Mouse (Mus musculus) cerebellum, adult 11-12 months (tissue): ENCODE results near the gene Spib.
A peak's percentile ranks its signal among the peaks of the same experiment; 100 is the strongest.

ENCODE experiments used
- DNase-seq: peaks from one replicate; pipeline ENCODE4 v3.0.0; 2022

Spib gene

GRCm38 (mm10) chr7:44524502-44524901 is 7.4 kb downstream of the Spib start, which contains the start of gene Mybpc2:
Gene Mybpc2, minus strand, starts transcription at chr7:44524656.
- no peak for DNase-seq

- DNase-seq = no peak
These were observed 8.8 kb downstream of the Spib start for GRCm38 (mm10) chr7:44523056-44523455.

- DNase-seq = no peak
These were observed 10.2 kb downstream of the Spib start for GRCm38 (mm10) chr7:44521710-44522109.

DNA sequence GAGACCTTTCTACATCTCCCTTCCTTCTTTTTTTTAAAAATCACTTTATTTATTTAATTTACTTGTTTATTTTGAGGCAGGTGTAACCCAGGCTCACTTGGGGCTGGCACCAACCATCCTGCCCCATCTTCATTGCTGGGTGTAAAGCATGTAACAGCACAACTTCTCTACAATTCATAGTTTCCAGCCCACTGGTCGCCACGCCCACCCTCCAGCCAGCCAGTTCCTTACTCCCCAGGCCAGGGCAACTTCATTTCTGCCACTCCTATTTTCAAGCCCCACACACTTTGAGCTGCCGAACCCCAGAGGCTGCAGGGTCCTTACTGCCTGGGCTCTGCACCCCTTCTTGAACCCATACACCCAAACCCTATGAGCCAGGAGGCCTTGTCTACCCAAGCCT is 10.9 kb downstream of the Spib start:
- no peak for DNase-seq

GRCm38 (mm10) chr7:44519240-44519913 is 12.5 kb downstream of the Spib start:
- DNase-seq = no peak

- no peak for DNase-seq
These were observed 24.4 kb downstream of the Spib start for GRCm38 (mm10) chr7:44507491-44507890.

DNA sequence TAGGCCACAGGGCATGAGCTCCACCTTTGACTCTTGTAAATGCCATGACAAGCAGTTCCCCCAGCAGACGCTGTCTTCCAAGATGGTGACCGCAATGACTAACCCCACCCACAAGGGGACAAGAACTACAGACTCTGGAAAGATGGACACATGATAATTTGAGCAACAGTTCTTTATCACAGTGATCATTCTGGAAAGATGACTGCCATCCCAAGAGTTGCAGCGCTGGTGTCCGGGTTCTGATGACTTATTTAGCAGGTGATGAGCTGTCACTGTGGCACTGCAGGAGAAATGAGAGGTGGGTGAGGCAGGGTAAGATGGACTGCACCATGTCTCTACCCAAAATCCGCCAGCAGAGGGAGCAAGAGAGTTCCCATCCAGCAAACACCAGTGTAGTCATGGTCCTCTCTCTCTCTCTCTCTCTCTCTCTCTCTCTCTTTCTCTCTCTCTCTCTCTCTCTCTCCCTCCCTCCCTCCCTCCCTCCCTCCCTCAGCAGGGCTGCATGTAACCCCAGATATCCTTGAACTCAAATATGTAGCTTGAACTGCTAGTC is 30.2 kb downstream of the Spib start:
- peak; percentile 64 for DNase-seq

DNA sequence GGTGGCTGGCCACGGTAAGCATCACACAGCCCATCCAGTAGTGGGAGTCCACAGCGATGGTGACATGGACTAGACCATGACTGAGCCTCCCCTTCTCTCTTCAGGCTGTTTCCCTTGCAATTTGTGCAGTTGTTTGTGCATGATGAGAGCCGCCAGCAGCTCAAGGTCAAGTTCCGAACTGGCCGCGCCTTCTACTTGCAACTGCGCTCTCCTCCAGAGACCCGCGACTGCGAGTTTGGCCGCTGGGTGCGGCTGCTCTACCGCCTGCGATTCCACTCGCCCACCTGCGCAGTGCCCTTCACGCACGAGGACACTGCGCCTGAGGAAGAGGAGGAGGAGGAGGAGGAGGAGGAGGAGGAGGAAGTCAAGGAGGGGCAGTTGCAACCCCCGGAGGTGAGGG is 31.8 kb downstream of the Spib start:
- DNase-seq = no peak

- no peak for DNase-seq
These were observed 32.9 kb downstream of the Spib start for GRCm38 (mm10) chr7:44498922-44499321.

DNA sequence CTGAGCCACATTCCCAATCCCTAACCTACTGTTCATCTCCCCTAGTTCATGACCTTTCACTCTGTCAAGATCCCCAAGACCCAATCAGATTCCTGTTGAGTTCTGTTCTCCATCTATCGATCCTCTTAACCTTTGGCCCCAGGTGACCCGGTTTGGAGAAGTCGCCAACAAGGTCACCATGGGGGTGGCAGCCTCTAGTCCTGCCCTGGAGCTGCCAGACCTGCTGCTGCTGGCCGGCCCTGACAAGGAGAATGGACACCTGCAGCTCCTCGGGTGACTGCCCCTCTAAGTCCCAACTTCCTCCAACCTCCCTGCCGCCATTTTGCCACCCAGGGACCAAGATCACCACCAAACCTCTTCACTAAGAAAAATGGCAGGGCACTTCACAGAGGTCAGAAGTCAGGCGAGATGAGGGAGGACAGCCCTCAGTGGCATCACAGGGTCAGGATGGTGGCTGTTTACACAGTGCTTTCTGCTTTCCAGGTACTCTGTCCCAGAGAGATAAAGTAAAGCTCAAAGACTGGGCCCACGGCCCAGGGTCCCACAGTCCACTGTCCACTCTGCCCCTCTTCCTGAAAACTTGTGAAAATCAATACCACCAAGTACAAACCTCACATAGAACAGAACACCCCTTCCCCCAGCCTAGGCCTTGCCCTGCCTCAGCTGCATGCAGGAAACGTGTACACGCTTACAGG is 34.4 kb downstream of the Spib start:
- DNase-seq = peak; percentile 68

- no peak for DNase-seq
These were observed 35.1 kb downstream of the Spib start for GRCm38 (mm10) chr7:44496771-44497109.

DNA sequence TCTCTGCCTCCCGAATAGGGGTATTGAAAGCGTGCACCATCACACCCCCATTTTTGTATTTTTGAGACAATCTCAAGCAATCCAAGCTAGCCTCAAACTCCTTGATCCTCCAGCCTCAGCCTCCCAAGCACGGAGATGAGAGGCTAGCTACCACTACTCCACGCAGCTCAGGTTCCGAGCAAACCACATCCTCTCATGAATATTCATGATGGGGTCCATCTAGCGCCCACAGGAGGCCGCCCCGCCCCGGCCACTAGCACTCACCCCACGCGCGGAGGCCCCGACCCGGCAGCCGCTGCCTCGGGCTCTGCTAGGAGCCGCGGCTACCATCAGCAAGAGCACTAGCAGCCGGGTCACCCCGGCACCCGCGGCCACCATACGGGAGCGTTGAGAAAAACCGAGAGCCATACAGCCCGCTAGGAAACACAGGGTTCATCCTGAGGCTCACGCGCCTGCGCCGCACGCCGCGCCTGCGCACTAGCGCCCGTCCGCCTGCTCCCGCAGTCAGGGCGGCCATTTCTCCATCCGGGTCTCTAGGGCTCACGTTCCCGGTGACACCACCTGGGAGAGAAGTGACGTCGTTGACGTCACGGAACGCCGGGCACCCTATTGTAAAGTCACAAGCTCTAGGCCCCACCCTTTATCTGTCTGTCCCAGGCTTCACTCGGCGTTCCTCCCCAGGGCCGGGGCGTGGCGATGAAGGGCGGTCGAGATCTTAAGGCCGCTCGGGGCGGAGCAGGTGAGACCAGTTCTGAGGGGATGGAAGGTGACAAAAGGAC is 35.7 kb downstream of the Spib start, which contains the start of the genes Emc10 and Fam71e1:
Emc10 (minus strand) TSS at position 538 of the 779 bp plus-strand sequence.
Fam71e1 (plus strand) TSS at position 590 of the 779 bp plus-strand sequence.
- DNase-seq = peak; percentile 99

GRCm38 (mm10) chr7:44495086-44495485 is 36.8 kb downstream of the Spib start:
- peak; percentile 51 for DNase-seq

GRCm38 (mm10) chr7:44494681-44495080 is 37.2 kb downstream of the Spib start:
- DNase-seq = peak; percentile 46

DNA sequence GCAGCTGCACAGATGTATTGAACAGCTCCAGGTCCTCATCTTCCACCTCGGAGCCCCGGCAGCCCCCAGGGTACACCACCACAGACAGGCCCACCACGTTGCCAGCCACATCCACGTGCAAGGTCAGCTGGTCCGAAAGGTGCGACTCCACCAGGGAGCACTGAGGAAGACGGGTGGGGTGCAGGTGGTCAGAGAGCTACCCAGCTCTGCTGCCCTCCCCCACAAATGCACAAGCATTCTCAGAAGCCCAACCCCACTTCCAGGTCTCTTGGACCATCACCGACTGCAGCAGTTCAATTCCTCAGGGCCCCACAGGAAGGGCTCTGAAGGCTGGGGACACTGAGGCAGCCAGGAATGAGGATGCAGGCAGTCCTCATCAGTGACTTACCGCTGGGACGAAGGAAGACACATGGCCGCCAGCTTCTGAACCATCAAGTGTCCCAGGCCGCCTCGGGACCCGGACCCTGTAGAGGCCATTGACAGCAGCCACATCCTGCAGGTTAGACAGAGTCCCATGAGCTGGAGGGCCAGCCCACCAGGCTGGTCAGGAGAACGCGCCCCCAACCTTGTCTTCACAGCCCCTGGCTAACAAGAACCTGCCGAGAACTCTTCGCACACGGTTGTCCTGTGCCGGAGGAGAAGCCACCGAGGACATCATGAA is 39.6 kb downstream of the Spib start:
- no peak for DNase-seq

- DNase-seq = no peak
These were observed 40.5 kb downstream of the Spib start for GRCm38 (mm10) chr7:44491391-44491790.

GRCm38 (mm10) chr7:44490281-44490680 is 41.6 kb downstream of the Spib start:
- DNase-seq = peak; percentile 32

- peak; percentile 33 for DNase-seq
These were observed 43.3 kb downstream of the Spib start for GRCm38 (mm10) chr7:44488545-44488944.

GRCm38 (mm10) chr7:44487936-44488335 is 43.9 kb downstream of the Spib start:
- DNase-seq = peak; percentile 9

DNA sequence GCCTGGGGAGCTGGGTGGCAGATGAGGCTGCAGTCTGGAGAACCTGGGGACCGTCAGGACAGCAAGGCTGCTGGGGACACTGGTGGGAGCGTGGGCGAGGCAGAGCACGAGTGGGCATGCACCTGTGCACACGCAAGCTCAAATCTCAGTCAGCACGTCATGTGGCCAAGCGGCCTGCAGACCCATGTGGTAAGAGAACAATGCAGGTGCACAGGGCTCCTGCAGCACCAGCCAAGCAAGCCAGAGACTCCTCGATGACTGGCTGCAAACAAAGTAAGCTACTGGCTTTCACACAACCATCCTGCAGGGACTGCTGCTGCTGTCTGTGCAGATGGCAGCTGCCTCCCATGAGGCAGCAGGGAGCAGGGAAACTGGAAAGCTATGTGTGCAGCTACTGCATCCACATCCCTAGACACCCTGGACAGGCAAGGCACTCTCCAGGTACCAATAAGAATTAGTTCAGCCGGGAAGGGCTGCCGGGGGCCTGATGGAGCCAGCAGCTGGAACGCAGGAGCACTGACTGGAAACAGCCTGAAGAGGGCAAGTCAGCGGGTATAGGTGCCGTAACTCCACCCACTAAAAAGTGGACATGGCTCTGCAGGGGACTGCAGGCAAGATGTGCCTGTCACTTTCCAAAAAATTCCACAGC is 44.8 kb downstream of the Spib start:
- peak; percentile 18 for DNase-seq

DNA sequence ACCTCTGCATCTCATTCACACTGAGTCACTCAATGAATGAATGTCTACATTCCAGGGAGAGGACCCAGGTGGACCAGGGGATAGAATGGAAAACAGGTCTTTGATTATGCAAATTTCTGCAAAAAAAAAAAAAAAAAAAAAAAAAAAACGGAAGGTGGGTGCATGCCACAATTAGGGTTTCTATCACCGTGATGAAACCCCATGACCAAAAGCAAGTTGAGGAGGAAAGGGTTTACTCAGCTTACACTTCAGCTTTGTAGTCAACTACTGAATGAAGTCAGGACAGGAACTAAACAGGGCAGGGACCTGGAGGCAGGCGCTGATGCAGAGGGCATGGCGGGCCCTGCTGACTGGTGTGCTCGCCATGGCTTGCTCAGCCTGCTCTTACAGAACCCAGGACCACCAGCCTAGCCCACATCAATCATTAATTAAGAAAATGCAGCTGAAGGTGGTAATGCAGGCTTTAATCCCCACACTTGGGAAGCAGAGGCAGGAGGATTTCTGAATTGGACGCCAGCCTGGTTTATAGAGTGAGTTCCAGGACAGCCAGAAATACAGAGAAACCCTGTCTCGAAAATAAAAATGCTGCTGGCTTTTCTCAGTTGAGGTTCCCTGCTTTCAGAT is 46.2 kb downstream of the Spib start:
- peak; percentile 16 for DNase-seq
